Mouse (Mus musculus): ENCODE results near the gene Elf3.

DNA sequence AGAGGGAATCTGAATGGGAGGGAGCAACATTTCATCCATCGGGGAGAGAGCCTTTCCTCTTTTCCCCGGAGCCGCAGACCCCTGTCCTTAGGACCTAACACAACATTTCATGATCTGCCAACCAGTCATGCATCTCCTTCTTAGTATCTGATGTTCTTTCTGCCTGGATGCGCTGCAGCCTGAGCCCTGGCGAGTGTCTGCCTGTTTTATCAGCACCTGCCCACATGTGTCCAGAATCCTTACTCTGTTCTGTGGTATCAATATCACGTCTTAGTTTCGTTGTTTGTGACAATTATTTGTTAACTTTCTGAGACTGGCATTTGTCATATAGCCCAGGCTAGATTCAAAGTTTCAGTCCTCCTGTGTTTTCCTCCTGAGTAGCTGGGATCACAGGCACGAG lies 14.4 kb downstream of the Elf3 start:
- TF ChIP-seq CTCF (IDR thresholded peaks at IDR 0.05; ENCODE audit: low read depth), result no peak
- TF ChIP-seq EP300 (IDR thresholded peaks at IDR 0.05; ENCODE audit: low read depth), result no peak
